Mouse (Mus musculus) hindbrain, embryonic 12.5 days (tissue): ENCODE measurements at regions not wholly inside any gene's neighbourhood (a gene's known extent, or its start where the extent isn't known, plus 50 kb on each side); places are given as distances from the start of the nearest gene placed in this dataset.

Experiments
- ATAC-seq: fragments of 200-750 bp; cut with Nextera tagmentation; 2 replicates; pipeline ENCODE4 v1.8.0; 2017; ENCODE audit warnings: moderate TSS enrichment; ENCODE audit not compliant: low FRiP score
- H3K27ac ChIP-seq: fragments of 300-500 bp; sonication (generic); 2 replicates; pipeline ENCODE4 v1.5.1; 2016; ENCODE audit warnings: mild to moderate bottlenecking
- H3K27me3 ChIP-seq: fragments of 300-500 bp; sonication (generic); 2 replicates; pipeline ENCODE4 v1.6.1; 2016; ENCODE audit warnings: mild to moderate bottlenecking
- H3K36me3 ChIP-seq: fragments of 300-500 bp; sonication (generic); 2 replicates; pipeline ENCODE4 v1.6.1; 2016; ENCODE audit warnings: mild to moderate bottlenecking
- H3K4me1 ChIP-seq: fragments of 300-500 bp; sonication (generic); 2 replicates; pipeline ENCODE4 v1.6.1; 2016
- H3K4me2 ChIP-seq: fragments of 300-500 bp; sonication (generic); replicated peaks from 2 replicates; pipeline ENCODE4 v1.6.1; 2016; ENCODE audit warnings: mild to moderate bottlenecking
- H3K4me3 ChIP-seq: fragments of 300-500 bp; sonication (generic); 2 replicates; pipeline ENCODE4 v1.5.1; 2016; ENCODE audit warnings: mild to moderate bottlenecking
- H3K9ac ChIP-seq: fragments of 300-500 bp; sonication (generic); 2 replicates; pipeline ENCODE4 v1.6.1; 2016; ENCODE audit warnings: mild to moderate bottlenecking, moderate library complexity
- H3K9me3 ChIP-seq: fragments of 300-500 bp; sonication (generic); replicated peaks from 2 replicates; pipeline ENCODE4 v1.6.1; 2016; ENCODE audit warnings: mild to moderate bottlenecking
- WGBS: fragments of 180-500 bp; shearing (Covaris S2); methylation state at CpG from one replicate; pipeline ENCODE4 v1.1.7; 2016; 5-methylcytosine and 5-hydroxymethylcytosine counted together

DNA sequence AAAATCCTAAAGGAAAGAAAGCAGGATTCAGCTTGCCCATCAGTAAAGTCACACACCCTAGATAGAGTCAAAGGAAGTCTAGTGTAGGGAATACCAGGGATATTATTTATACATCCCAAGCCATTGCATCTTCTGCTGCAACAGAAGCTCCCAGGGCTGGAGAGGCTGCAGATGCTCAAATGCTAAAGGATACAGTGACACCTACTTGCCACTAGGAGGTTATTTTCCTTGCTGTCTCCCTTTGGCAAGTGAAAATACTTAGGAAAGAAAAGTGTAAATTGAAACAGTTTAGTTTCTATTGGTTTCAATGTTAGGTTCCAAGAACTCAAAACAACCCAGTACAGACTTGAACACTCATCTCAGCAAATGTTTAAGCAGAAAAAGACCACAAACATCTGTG is 68.4 kb upstream of the Cp start:
- Histone ChIP-seq H3K9me3 (no peaks in the 10 kb centered on the region), H3K4me3 (no peak overlapping the region), H3K36me3 (no peaks in the 10 kb centered on the region), H3K4me1 (no peaks in the 10 kb centered on the region), H3K9ac (no peak overlapping the region), H3K27me3 (no peaks in the 10 kb centered on the region), H3K27ac (no peak overlapping the region), H3K4me2 (no peak overlapping the region)
- ATAC-seq: no peak

DNA sequence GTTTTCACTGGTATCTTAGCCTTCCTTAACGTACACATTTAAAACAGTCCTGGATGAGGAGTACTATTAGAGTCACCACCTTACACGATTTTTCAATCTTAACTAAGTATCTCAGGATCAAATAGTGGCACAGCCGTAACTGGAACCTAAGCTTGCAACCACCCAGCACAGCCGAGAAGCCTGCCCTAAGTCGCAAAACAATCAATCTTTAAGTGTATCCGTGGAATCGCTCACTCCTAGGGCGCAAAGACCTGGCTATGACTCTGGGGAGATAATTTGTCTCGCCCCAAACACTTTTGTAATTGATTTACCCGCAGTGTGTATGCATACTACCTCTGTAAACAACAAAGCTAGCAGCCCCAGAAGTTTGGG is 62.6 kb upstream of the Cp start:
- Histone ChIP-seq H3K4me2 (peak overlapping the region; percentile 57), H3K27me3 (no peaks in the 10 kb centered on the region), H3K4me3 (peak overlapping the region; percentile 89), H3K4me1 (peaks cover 18% of the 10 kb centered on the region), H3K36me3 (peaks cover 8% of the 10 kb centered on the region; the same call in 1 of the 2 replicates), H3K27ac (no peak overlapping the region), H3K9ac (no peak overlapping the region), H3K9me3 (no peaks in the 10 kb centered on the region)
- WGBS: 5% methylated on average over 10 of the region's 10 CpGs
- no peak for ATAC-seq

DNA sequence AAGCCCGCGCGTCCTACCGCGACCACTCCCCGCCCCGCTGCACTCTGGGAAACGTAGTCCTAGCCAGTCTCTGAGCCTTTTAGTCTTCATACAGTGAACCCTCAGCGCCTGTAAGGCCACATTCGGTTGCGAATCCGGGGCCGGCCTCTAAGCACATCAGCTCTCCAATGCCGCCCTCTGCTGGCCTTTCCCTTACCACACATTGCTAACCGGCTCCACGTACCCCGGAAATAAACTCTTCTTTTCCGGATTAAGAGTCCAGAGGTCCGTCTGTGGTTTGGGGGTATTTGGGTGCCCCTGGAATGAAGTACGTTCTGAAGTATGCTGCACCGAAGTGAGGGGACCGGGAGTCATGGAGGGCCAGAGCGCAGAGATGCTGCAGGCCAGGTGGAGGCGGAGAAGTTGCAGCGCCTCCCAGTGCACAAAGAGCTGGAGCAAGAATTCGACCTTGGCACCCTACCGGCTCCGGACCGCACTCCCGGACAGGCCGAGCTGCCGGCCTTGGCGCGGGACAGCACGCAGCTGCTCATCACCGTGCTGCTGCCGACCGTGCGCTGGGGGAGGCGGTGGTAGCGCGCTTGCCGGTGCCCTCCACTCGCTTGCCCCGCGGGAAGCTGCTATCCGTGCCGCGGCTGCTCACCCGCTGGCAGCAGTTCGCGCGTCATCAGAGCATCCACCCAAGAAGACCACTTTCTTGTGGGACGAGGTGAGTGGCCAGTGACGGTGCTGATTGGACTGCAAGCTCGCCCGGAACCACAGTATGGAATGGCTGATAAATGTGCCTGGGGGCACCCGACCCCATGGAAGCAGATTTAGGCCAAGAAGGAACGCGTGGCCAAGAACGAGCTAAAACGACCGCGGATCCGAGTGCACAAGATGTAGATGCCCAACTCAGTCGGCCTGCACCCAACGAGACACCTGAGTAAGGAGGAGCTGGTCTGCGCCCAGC is 62.0 kb upstream of the Cp start:
- Histone ChIP-seq H3K4me1 (peaks cover 18% of the 10 kb centered on the region), H3K27me3 (no peaks in the 10 kb centered on the region), H3K4me3 (peak overlapping the region; percentile 89), H3K36me3 (peaks cover 10% of the 10 kb centered on the region; the same call in 1 of the 2 replicates), H3K9ac (peak overlapping the region; percentile 86), H3K4me2 (peak overlapping the region; percentile 94), H3K27ac (peak overlapping the region; percentile 76), H3K9me3 (no peaks in the 10 kb centered on the region)
- ATAC-seq: peak; percentile 99
- under 1% methylated on average over 68 of the region's 68 CpGs for WGBS

DNA sequence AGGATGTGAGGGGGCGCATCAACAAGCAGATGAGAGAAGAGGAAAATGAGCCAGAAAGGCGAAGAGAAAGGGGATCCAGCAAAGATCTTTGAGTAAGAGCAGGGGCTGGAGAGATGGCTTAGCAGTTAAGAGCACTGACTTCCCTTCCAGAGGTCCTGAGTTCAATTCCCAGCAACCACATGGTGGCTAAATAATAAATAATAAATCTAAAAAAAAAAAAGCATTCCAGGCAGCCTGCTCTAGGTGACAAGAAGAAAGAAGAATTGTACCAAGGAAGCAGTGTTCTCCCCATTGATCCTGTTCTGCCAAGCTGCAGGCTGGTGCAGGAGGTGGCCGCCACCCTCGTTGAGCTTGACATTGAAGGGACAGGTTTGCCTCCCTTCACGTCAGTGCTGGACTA is 61.1 kb upstream of the Cp start:
- peaks cover 18% of the 10 kb centered on the region for H3K4me1 ChIP-seq
- H3K4me3 ChIP-seq: peak overlapping the region; percentile 89
- H3K27me3 ChIP-seq: no peaks in the 10 kb centered on the region
- peak overlapping the region; percentile 94 for H3K4me2 ChIP-seq
- no peaks in the 10 kb centered on the region for H3K9me3 ChIP-seq
- peak overlapping the region; percentile 86 for H3K9ac ChIP-seq
- H3K27ac ChIP-seq: 0 out of 2 replicates have a peak overlapping the region, but pooled peaks have one; percentile 76
- H3K36me3 ChIP-seq: peaks cover 11% of the 10 kb centered on the region; the same call in 1 of the 2 replicates
- no peak for ATAC-seq
- 43% methylated on average over 5 of the region's 5 CpGs for WGBS

DNA sequence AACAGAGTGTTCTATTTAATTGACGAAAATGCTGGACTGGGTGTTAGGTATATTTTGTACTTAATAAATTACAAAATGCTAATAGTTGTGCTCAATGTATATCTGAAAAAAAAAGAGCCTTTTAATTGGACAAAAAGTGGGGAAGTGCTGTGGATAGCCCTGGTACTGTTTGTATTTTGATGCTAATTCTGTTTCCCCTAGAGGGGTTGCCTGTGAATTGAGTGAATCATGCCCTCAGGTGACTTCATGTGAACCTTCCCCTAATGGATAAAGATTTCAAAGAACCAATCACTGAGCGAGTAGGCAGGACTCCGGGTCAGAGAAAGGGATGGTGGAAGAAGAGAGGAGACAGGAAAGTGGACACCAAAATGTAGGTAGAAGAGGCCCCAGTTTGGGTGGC is 59.7 kb upstream of the Cp start:
- Histone ChIP-seq H3K36me3 (peaks cover 11% of the 10 kb centered on the region; the same call in 1 of the 2 replicates), H3K4me2 (no peak overlapping the region), H3K9ac (no peak overlapping the region), H3K27me3 (no peaks in the 10 kb centered on the region), H3K27ac (no peak overlapping the region), H3K9me3 (no peaks in the 10 kb centered on the region), H3K4me3 (no peak overlapping the region), H3K4me1 (peaks cover 18% of the 10 kb centered on the region)
- WGBS: 97% methylated on average over 3 of the region's 3 CpGs
- no peak for ATAC-seq

DNA sequence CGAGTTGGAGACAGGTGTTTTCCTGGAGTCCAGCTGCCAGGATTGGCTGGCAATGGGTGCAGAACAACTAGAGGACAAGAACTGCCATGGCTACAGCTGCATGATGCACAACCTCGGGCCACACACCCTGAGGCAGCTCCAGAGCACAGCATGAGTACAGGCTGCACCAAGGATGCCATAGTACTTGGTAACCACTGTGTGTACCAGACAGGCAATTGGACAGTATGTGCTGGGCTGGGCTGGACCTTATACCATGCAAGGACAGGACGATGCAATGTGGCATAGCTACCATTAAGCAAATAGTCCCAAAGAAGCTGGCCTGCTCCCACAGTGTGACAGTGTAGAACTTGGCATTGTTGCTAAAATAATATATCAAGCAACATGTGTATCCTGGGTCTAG is 54.6 kb upstream of the Cp start:
- Histone ChIP-seq H3K9ac (no peak overlapping the region), H3K9me3 (no peaks in the 10 kb centered on the region), H3K27me3 (no peaks in the 10 kb centered on the region), H3K4me2 (no peak overlapping the region), H3K36me3 (peaks cover 11% of the 10 kb centered on the region; the same call in 1 of the 2 replicates), H3K27ac (no peak overlapping the region), H3K4me3 (no peak overlapping the region), H3K4me1 (peaks cover 3% of the 10 kb centered on the region)
- WGBS: 83% methylated on average over 3 of the region's 3 CpGs
- peak; percentile 30; the same call in 1 of the 2 replicates for ATAC-seq

DNA sequence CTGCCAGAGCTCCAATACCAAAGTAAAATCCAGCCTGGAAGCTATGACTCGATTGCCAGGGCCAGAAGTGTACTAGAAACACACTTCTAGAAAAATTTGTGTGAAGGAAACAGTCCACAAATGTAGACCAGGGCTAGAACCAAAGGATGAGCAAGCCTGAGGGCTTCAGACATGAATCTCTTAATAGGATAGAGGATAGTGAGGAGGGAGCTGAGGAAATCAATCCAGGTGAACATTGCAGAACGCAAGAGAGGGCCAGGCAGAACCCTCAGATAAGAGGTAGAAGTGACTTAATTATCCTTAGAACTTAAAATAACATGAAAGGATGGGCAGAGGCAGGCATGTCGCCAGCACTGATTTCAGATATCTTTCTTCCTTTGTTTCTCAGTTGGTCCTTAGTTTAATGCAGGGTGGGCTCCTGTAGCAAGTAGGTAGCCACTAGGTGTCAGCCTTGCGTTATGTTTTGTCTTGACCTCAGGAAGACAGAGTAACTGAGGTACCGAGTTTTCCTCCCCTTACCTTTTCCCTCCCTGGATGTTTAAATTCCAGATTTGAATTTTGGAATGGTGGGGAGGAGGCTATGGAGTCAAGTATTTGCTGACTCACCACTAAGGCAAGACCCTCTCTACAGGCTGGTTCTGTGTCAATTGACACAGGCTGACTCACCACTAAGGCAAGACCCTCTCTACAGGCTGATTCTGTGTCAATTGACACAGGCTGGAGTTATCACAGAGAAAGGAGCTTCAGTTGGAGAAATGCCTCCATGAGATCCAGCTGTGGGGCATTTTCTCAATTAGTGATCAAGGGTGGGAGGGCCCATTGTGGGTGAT is 52.2 kb upstream of the Cp start:
- no peaks in the 10 kb centered on the region for H3K27me3 ChIP-seq
- no peaks in the 10 kb centered on the region for H3K9me3 ChIP-seq
- ATAC-seq: peak; percentile 91
- H3K27ac ChIP-seq: no peak overlapping the region
- no peaks in the 10 kb centered on the region for H3K4me1 ChIP-seq
- H3K36me3 ChIP-seq: peaks cover 2% of the 10 kb centered on the region; the same call in 1 of the 2 replicates
- no peak overlapping the region for H3K4me2 ChIP-seq
- H3K9ac ChIP-seq: no peak overlapping the region
- H3K4me3 ChIP-seq: no peak overlapping the region
- 31% methylated on average over 5 of the region's 5 CpGs for WGBS
